Mouse (Mus musculus): ENCODE data around the gene Unc79.

GRCm38 (mm10) chr12:103095160-103095559 lies 146.5 kb downstream of the Unc79 start:
- TF ChIP-seq CTCF (IDR thresholded peaks at IDR 0.05; ENCODE audit: insufficient read depth, low read length) = no peak
- TF ChIP-seq POLR2A (IDR thresholded peaks at IDR 0.05; ENCODE audit: borderline replicate concordance, extremely low read depth, low read depth, low read length) = no peak

Data from lung, adult 2 months (tissue).